Mouse (Mus musculus) limb, embryonic 13.5 days (tissue): ENCODE data around the gene Gm49387. TPM values are rescaled to one million over a fixed set of nuclear protein-coding genes. Genes with fewer than 3 reads are reported as not detected.

Experiments
- ATAC-seq: fragments of 200-750 bp; cut with Nextera tagmentation; 2 replicates; pipeline ENCODE4 v1.8.0; 2017; ENCODE audit warnings: low read depth, moderate number of reproducible peaks, moderate TSS enrichment; ENCODE audit not compliant: low FRiP score
- H3K27ac ChIP-seq: fragments of 300-500 bp; sonication (generic); 2 replicates; pipeline ENCODE4 v1.5.1; 2015; ENCODE audit warnings: inconsistent platforms, mild to moderate bottlenecking, moderate library complexity
- H3K27me3 ChIP-seq: fragments of 300-500 bp; sonication (generic); 2 replicates; pipeline ENCODE4 v1.6.1; 2015; ENCODE audit warnings: mild to moderate bottlenecking, inconsistent platforms
- H3K36me3 ChIP-seq: fragments of 300-500 bp; sonication (generic); 2 replicates; pipeline ENCODE4 v1.6.1; 2015; ENCODE audit warnings: inconsistent platforms, mild to moderate bottlenecking, moderate library complexity
- H3K4me1 ChIP-seq: fragments of 300-500 bp; sonication (generic); 2 replicates; pipeline ENCODE4 v1.6.1; 2015; ENCODE audit warnings: inconsistent platforms
- H3K4me2 ChIP-seq: fragments of 300-500 bp; sonication (generic); replicated peaks from 2 replicates; pipeline ENCODE4 v1.6.1; 2015; ENCODE audit warnings: inconsistent platforms, mild to moderate bottlenecking, moderate library complexity
- H3K4me3 ChIP-seq: fragments of 300-500 bp; sonication (generic); 2 replicates; pipeline ENCODE4 v1.5.1; 2015; ENCODE audit warnings: moderate library complexity, mild to moderate bottlenecking, inconsistent platforms
- H3K9ac ChIP-seq: fragments of 300-500 bp; sonication (generic); 2 replicates; pipeline ENCODE4 v1.6.1; 2015; ENCODE audit warnings: mild to moderate bottlenecking, inconsistent platforms
- H3K9me3 ChIP-seq: fragments of 300-500 bp; sonication (generic); 2 replicates; pipeline ENCODE4 v1.6.1; 2016; ENCODE audit warnings: inconsistent platforms
- WGBS: fragments of 180-500 bp; shearing (Covaris S2); methylation state at CpG from one replicate; pipeline ENCODE4 v1.1.7; 2015; 5-methylcytosine and 5-hydroxymethylcytosine counted together
- polyA plus RNA-seq: library from polyadenylated mRNA; unstranded; fragments of >200 nt; fragmentation: Nextera tagmentation; extraction: Ambion mirVana; gene quantifications from 2 replicates; pipeline ENCODE4 v1.2.1, GENCODE M21; 2015

Gm49387 gene
- polyA plus RNA-seq, 1 experiment from 2014 or later, result 0.47 TPM

GRCm38 (mm10) chr14:31668326-31668725, 27.6 kb upstream of the Gm49387 start:
- no peak overlapping the region for H3K4me3 ChIP-seq
- H3K4me1 ChIP-seq, result peaks cover 77% of the 10 kb centered on the region
- no peak overlapping the region for H3K4me2 ChIP-seq
- no peak overlapping the region for H3K9ac ChIP-seq
- ATAC-seq, result no peak
- no peaks in the 10 kb centered on the region for H3K27me3 ChIP-seq
- peaks cover 23% of the 10 kb centered on the region for H3K36me3 ChIP-seq
- H3K9me3 ChIP-seq, result no peaks in the 10 kb centered on the region
- H3K27ac ChIP-seq, result peak overlapping the region; percentile 44; the same call in 1 of the 2 replicates
- WGBS, result 85% methylated on average over 13 of the region's 13 CpGs

- Histone ChIP-seq H3K4me2 (no peak overlapping the region), H3K9me3 (no peaks in the 10 kb centered on the region), H3K27me3 (no peaks in the 10 kb centered on the region), H3K9ac (no peak overlapping the region), H3K27ac (no peak overlapping the region), H3K4me1 (peaks cover 79% of the 10 kb centered on the region), H3K4me3 (no peak overlapping the region), H3K36me3 (peaks cover 23% of the 10 kb centered on the region)
- no peak for ATAC-seq
- 87% methylated on average over 6 of the region's 6 CpGs for WGBS
These were observed 27.1 kb upstream of the Gm49387 start for GRCm38 (mm10) chr14:31667741-31668140.

- 95% methylated on average over 28 of the region's 28 CpGs for WGBS
- Histone ChIP-seq H3K27me3 (no peaks in the 10 kb centered on the region), H3K27ac (no peak overlapping the region), H3K4me2 (no peak overlapping the region), H3K9me3 (no peaks in the 10 kb centered on the region), H3K4me1 (peaks cover 81% of the 10 kb centered on the region), H3K36me3 (peaks cover 23% of the 10 kb centered on the region), H3K4me3 (no peak overlapping the region), H3K9ac (no peak overlapping the region)
- no peak for ATAC-seq
These were observed 26.4 kb upstream of the Gm49387 start for GRCm38 (mm10) chr14:31666931-31667705.

- WGBS, result 83% methylated on average over 4 of the region's 4 CpGs
- peaks cover 80% of the 10 kb centered on the region for H3K4me1 ChIP-seq
- ATAC-seq, result no peak
These were observed 24.9 kb upstream of the Gm49387 start for GRCm38 (mm10) chr14:31665566-31665940.

GRCm38 (mm10) chr14:31664903-31665565, 24.4 kb upstream of the Gm49387 start:
- no peak overlapping the region for H3K4me3 ChIP-seq
- no peak for ATAC-seq
- 54% methylated on average over 12 of the region's 12 CpGs for WGBS
- H3K4me1 ChIP-seq, result peaks cover 83% of the 10 kb centered on the region
- H3K27ac ChIP-seq, result peak overlapping the region; percentile 52; the same call in 1 of the 2 replicates
- no peaks in the 10 kb centered on the region for H3K9me3 ChIP-seq
- peaks cover 23% of the 10 kb centered on the region for H3K36me3 ChIP-seq
- H3K9ac ChIP-seq, result 0 out of 2 replicates have a peak overlapping the region, but pooled peaks have one; percentile 13
- no peaks in the 10 kb centered on the region for H3K27me3 ChIP-seq
- H3K4me2 ChIP-seq, result no peak overlapping the region

More at GRCm38 (mm10) chr14:31665566-31665940, 24.9 kb upstream of the Gm49387 start:
- Histone ChIP-seq H3K27me3 (no peaks in the 10 kb centered on the region), H3K4me3 (no peak overlapping the region), H3K9ac (0 out of 2 replicates have a peak overlapping the region, but pooled peaks have one; percentile 13), H3K36me3 (peaks cover 23% of the 10 kb centered on the region), H3K27ac (peak overlapping the region; percentile 28; the same call in 1 of the 2 replicates), H3K9me3 (no peaks in the 10 kb centered on the region), H3K4me2 (no peak overlapping the region)

GRCm38 (mm10) chr14:31664100-31664902, 23.6 kb upstream of the Gm49387 start:
- Histone ChIP-seq H3K27me3 (no peaks in the 10 kb centered on the region), H3K36me3 (peaks cover 23% of the 10 kb centered on the region), H3K9me3 (no peaks in the 10 kb centered on the region), H3K27ac (peak overlapping the region; percentile 98), H3K4me3 (no peak overlapping the region), H3K4me1 (peaks cover 83% of the 10 kb centered on the region), H3K9ac (no peak overlapping the region; the same call in 1 of the 2 replicates), H3K4me2 (no peak overlapping the region)
- WGBS, result 59% methylated on average over 18 of the region's 18 CpGs
- no peak for ATAC-seq

- Histone ChIP-seq H3K4me2 (no peak overlapping the region), H3K4me1 (peaks cover 86% of the 10 kb centered on the region)
- WGBS, result 71% methylated on average over 13 of the region's 13 CpGs
These were observed 22.9 kb upstream of the Gm49387 start for GRCm38 (mm10) chr14:31663376-31664099.

GRCm38 (mm10) chr14:31662555-31663211, 22.0 kb upstream of the Gm49387 start:
- 0 out of 2 replicates have a peak, but pooled peaks have one; percentile 4 for ATAC-seq
- Histone ChIP-seq H3K9me3 (no peaks in the 10 kb centered on the region), H3K4me1 (peaks cover 87% of the 10 kb centered on the region), H3K36me3 (peaks cover 18% of the 10 kb centered on the region), H3K27ac (peak overlapping the region; percentile 98), H3K4me2 (peak overlapping the region; percentile 68), H3K9ac (peak overlapping the region; percentile 55), H3K4me3 (peak overlapping the region; percentile 34), H3K27me3 (no peaks in the 10 kb centered on the region)
- WGBS, result 18% methylated on average over 9 of the region's 9 CpGs

More at GRCm38 (mm10) chr14:31663376-31664099, 22.9 kb upstream of the Gm49387 start:
- H3K9me3 ChIP-seq, result no peaks in the 10 kb centered on the region
- no peak for ATAC-seq
- H3K36me3 ChIP-seq, result peaks cover 21% of the 10 kb centered on the region
- no peak overlapping the region for H3K4me3 ChIP-seq
- 0 out of 2 replicates have a peak overlapping the region, but pooled peaks have one; percentile 5 for H3K9ac ChIP-seq
- no peaks in the 10 kb centered on the region for H3K27me3 ChIP-seq
- H3K27ac ChIP-seq, result peak overlapping the region; percentile 98

- no peaks in the 10 kb centered on the region for H3K9me3 ChIP-seq
- peaks cover 94% of the 10 kb centered on the region for H3K4me1 ChIP-seq
- peaks cover 11% of the 10 kb centered on the region for H3K36me3 ChIP-seq
- peak overlapping the region; percentile 98 for H3K27ac ChIP-seq
- ATAC-seq, result peak; percentile 91
- H3K4me2 ChIP-seq, result peak overlapping the region; percentile 68
- peak overlapping the region; percentile 58 for H3K9ac ChIP-seq
- H3K4me3 ChIP-seq, result peak overlapping the region; percentile 34
- H3K27me3 ChIP-seq, result no peaks in the 10 kb centered on the region
- WGBS, result 1% methylated on average over 44 of the region's 44 CpGs
These were observed 21.2 kb upstream of the Gm49387 start for GRCm38 (mm10) chr14:31661671-31662554.
